Mouse (Mus musculus) heart, embryonic 16.5 days (tissue): ENCODE measurements around the gene Ccdc177. TPM values are rescaled to one million over a fixed set of nuclear protein-coding genes. Genes with fewer than 3 reads are reported as not detected.

Experiments used
- ATAC-seq: fragments of 200-750 bp; cut with Nextera tagmentation; replicated peaks from 2 replicates; pipeline ENCODE4 v1.8.0; 2017; ENCODE audit warnings: moderate number of reproducible peaks; ENCODE audit not compliant: insufficient read depth, low FRiP score; ENCODE audit errors: extremely low read depth
- H3K27ac ChIP-seq: fragments of 300-500 bp; sonication (generic); 2 replicates; pipeline ENCODE4 v1.5.1; 2014; ENCODE audit warnings: mild to moderate bottlenecking, low read length, control low read depth, moderate library complexity
- H3K27me3 ChIP-seq: fragments of 300-500 bp; sonication (generic); 2 replicates; pipeline ENCODE4 v1.6.1; 2014; ENCODE audit warnings: low read length, mixed read lengths; ENCODE audit not compliant: control insufficient read depth, insufficient read depth
- H3K36me3 ChIP-seq: fragments of 300-500 bp; sonication (generic); 2 replicates; pipeline ENCODE4 v1.6.1; 2014; ENCODE audit not compliant: control insufficient read depth, insufficient read depth
- H3K4me1 ChIP-seq: fragments of 300-500 bp; sonication (generic); 2 replicates; pipeline ENCODE4 v1.6.1; 2014; ENCODE audit warnings: low read length, mixed read lengths; ENCODE audit not compliant: control insufficient read depth, insufficient read depth
- H3K4me2 ChIP-seq: fragments of 300-500 bp; sonication (generic); 2 replicates; pipeline ENCODE4 v1.6.1; 2014; ENCODE audit warnings: low read depth, mild to moderate bottlenecking, control low read depth, low read length
- H3K4me3 ChIP-seq: fragments of 300-500 bp; sonication (generic); 2 replicates; pipeline ENCODE4 v1.5.1; 2014; ENCODE audit warnings: mild to moderate bottlenecking, control low read depth, low read length
- H3K9ac ChIP-seq: fragments of 300-500 bp; sonication (generic); 2 replicates; pipeline ENCODE4 v1.6.1; 2014; ENCODE audit warnings: low read length, control low read depth
- H3K9me3 ChIP-seq: fragments of 300-500 bp; sonication (generic); replicated peaks from 2 replicates; pipeline ENCODE4 v1.6.1; 2016; ENCODE audit warnings: low read length; ENCODE audit not compliant: control insufficient read depth
- WGBS: fragments of 180-500 bp; shearing (Covaris S2); extraction: QIAGEN DNeasy Blood & Tissue Kit; methylation state at CpG from one replicate; pipeline ENCODE4 v1.1.7; 2014; 5-methylcytosine and 5-hydroxymethylcytosine counted together
- polyA plus RNA-seq: library from polyadenylated mRNA; unstranded; fragments of >200 nt; fragmentation: Nextera tagmentation; extraction: Ambion mirVana; gene quantifications from 2 replicates; pipeline ENCODE4 v1.2.1, GENCODE M21; 2015

Ccdc177 gene
- polyA plus RNA-seq, 1 experiment from 2014 or later, result not detected

GRCm38 (mm10) chr12:80757751-80758558 lies 2.5 kb downstream of the Ccdc177 start:
- under 1% methylated on average over 122 of the region's 122 CpGs for WGBS
- Histone ChIP-seq H3K27me3 (peaks cover 85% of the 10 kb centered on the region), H3K27ac (no peak overlapping the region), H3K9me3 (no peaks in the 10 kb centered on the region), H3K4me1 (peaks cover 20% of the 10 kb centered on the region), H3K4me2 (peak overlapping the region; percentile 99), H3K9ac (peak overlapping the region; percentile 62), H3K4me3 (peak overlapping the region; percentile 63), H3K36me3 (no peaks in the 10 kb centered on the region)
- ATAC-seq, result peak; percentile 79

DNA sequence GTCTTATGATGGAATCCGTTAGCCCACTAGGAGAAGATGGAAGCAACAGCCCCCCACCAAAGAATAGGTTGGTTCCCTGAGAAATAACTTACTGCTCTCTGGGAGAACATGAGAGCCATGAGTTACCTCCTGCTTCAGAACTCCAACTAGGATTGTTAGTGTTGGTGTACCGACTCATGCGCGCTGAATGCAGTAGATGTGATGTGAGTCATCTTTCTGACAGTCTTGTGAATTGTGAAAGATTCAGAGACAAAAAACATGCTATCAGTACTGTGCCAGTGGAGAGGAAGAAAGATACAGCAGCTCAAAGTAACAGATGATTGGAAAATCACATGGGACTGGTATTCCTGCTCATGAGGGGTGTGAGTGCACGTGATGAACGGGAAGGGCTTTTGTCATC lies 8.9 kb downstream of the Ccdc177 start:
- H3K4me1 ChIP-seq, result no peaks in the 10 kb centered on the region
- no peak overlapping the region for H3K9ac ChIP-seq
- H3K9me3 ChIP-seq, result no peaks in the 10 kb centered on the region
- 81% methylated on average over 6 of the region's 6 CpGs for WGBS
- no peak for ATAC-seq
- no peak overlapping the region for H3K4me3 ChIP-seq
- no peak overlapping the region for H3K27ac ChIP-seq
- H3K4me2 ChIP-seq, result no peak overlapping the region
- peaks cover 43% of the 10 kb centered on the region for H3K27me3 ChIP-seq
- no peaks in the 10 kb centered on the region for H3K36me3 ChIP-seq

- Histone ChIP-seq H3K27me3 (peaks cover 7% of the 10 kb centered on the region), H3K27ac (no peak overlapping the region)
- no peak for ATAC-seq
Observed at GRCm38 (mm10) chr12:80746031-80746813, 14.3 kb downstream of the Ccdc177 start.

DNA sequence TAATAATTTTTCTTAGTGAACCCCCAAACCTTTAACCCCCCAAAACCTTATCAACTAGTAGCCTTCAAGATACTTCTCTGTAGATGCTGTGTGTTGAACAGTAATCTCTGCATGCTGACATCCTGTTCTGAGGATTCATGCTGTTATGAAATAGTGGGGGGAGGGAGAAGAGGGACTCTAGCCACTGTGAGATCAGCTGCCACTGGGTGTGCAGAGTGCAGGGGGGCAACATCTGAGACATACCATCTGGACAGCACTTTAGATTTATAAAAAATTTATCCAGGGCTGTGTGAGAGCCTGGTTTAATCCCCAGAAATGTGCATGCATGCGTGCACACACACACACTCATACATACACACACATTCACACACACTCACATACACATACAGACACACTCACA lies 15.9 kb downstream of the Ccdc177 start:
- H3K27me3 ChIP-seq, result peaks cover 11% of the 10 kb centered on the region
- no peaks in the 10 kb centered on the region for H3K4me1 ChIP-seq
- H3K4me3 ChIP-seq, result no peak overlapping the region
- H3K27ac ChIP-seq, result no peak overlapping the region
- WGBS, result 84% methylated on average over 1 of the region's 1 CpGs
- H3K36me3 ChIP-seq, result no peaks in the 10 kb centered on the region
- no peak for ATAC-seq
- H3K4me2 ChIP-seq, result no peak overlapping the region
- H3K9me3 ChIP-seq, result no peaks in the 10 kb centered on the region
- no peak overlapping the region for H3K9ac ChIP-seq

More at GRCm38 (mm10) chr12:80746031-80746813, 14.3 kb downstream of the Ccdc177 start:
- H3K9me3 ChIP-seq, result no peaks in the 10 kb centered on the region
- H3K4me1 ChIP-seq, result no peaks in the 10 kb centered on the region
- H3K36me3 ChIP-seq, result no peaks in the 10 kb centered on the region
- no peak overlapping the region for H3K4me3 ChIP-seq
- no peak overlapping the region for H3K4me2 ChIP-seq
- H3K9ac ChIP-seq, result no peak overlapping the region
- 45% methylated on average over 8 of the region's 8 CpGs for WGBS

DNA sequence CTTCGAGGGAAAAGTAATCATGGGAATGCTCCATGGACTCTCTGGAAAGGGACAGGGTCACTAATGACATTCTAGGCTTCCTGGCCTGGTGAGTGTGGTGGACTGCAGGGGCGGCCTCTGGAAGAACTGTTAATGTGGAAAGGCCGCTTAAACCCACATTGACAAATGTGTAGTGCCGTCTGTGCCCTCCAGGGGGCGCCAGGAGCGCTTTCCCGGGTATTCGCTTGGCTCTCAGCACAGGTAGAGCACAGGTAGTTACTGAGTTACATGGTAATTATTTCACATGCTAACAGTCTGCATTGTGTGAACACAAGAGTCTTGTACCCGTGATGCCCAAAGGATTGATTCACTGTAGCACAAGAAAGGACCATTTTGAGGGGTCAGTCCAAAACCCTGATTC lies 21.0 kb downstream of the Ccdc177 start:
- Histone ChIP-seq H3K9ac (no peak overlapping the region), H3K27ac (no peak overlapping the region), H3K36me3 (no peaks in the 10 kb centered on the region), H3K27me3 (peaks cover 15% of the 10 kb centered on the region), H3K4me1 (0 out of 2 replicates have a peak, but pooled peaks cover 2% of the 10 kb centered on the region), H3K9me3 (no peaks in the 10 kb centered on the region), H3K4me2 (no peak overlapping the region), H3K4me3 (no peak overlapping the region)
- no peak for ATAC-seq
- 22% methylated on average over 9 of the region's 9 CpGs for WGBS

GRCm38 (mm10) chr12:80737283-80737600 lies 23.2 kb downstream of the Ccdc177 start:
- no peaks in the 10 kb centered on the region for H3K36me3 ChIP-seq
- 0 out of 2 replicates have a peak, but pooled peaks cover 2% of the 10 kb centered on the region for H3K4me1 ChIP-seq
- no peak overlapping the region for H3K9ac ChIP-seq
- H3K9me3 ChIP-seq, result no peaks in the 10 kb centered on the region
- no peak overlapping the region for H3K4me3 ChIP-seq
- H3K27ac ChIP-seq, result no peak overlapping the region
- peaks cover 15% of the 10 kb centered on the region for H3K27me3 ChIP-seq
- 49% methylated on average over 5 of the region's 5 CpGs for WGBS
- no peak overlapping the region for H3K4me2 ChIP-seq
- no peak for ATAC-seq

DNA sequence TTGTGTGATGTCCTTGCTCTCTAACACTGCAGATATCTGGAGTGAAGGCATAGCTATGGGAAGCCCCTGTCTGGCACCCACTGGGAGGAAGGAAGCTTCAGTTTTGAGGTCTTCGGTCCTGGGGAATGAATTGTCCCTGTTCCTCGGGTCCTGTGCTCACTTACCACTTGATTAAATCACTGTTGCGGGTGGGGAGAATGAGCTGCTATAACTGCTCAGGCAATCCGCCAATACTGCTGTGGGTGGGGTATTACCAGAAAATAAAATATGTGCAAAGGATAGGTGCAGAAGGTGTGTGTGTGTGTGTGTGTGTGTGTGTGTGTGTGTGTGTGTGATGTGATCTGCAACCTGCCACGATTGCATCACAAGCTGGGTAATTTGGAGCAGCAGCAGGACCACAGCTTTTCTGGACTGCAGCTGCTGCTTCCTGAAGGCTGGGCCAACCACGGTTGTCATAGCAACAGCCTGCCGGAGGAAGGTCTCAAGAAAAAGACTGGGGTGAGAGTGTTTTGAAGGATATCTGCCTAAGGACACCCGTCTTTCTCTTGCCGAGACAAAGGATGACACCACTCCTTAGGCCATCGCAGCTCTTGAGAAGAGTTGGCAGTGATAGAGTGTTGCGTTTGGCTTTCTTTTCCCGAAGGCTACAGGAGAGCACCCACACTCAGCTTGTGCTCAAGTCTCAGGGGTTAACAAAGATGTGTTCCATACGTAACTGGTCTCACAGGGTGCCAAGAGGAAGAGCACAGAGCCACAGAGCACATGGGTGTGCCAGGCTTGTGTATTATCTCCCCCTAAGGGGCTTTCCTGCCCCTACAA lies 23.8 kb downstream of the Ccdc177 start:
- H3K36me3 ChIP-seq, result no peaks in the 10 kb centered on the region
- H3K4me1 ChIP-seq, result 0 out of 2 replicates have a peak, but pooled peaks cover 2% of the 10 kb centered on the region
- no peak overlapping the region for H3K9ac ChIP-seq
- no peak overlapping the region for H3K27ac ChIP-seq
- no peak overlapping the region for H3K4me2 ChIP-seq
- H3K27me3 ChIP-seq, result peaks cover 15% of the 10 kb centered on the region
- no peaks in the 10 kb centered on the region for H3K9me3 ChIP-seq
- ATAC-seq, result no peak
- WGBS, result 33% methylated on average over 13 of the region's 13 CpGs
- H3K4me3 ChIP-seq, result no peak overlapping the region

DNA sequence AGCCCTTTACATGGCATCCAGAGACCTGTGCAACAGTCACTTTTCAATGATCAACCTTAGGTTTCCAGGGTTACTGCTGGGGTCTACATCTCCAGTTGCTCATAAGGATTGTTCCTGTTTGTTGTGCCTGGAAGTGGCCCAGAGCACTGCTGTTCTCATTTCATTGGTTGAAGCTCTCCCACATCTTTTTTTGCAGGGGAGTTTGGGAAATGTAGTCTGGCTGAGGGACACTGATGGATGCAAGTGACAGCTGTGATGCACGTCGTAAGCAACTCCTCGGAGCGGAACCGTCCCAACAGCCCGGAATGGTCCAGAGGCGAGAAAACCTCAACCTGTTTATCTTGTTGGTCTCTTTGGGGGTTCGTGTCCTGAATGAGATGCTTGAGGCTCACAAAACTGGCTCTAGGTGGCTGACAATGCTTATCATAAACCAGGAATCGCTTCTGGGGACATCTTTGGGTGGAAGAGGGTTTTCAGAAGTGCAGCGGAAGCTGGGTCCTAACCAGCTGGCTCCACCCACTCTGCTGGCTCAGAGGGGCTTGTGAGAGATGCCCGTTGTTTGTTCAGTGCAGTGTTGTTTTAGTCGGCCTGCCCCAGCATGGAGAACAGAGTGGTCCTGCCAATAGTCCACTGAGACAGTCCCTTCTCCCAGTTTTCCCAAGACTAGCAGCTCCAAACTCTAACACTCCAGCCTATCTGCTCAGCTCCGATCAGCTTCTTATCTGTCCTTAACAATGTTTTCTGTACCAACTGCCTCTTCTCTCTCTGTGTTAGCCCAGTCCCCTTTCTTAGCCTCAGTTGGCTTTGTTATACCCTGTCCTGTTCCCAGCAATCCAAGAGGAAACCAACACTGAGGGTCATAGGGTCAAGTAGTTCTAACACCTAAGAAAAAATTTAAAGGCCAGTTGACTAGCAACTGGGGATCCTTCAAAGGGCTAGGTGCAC lies 25.7 kb downstream of the Ccdc177 start:
- Histone ChIP-seq H3K27me3 (peaks cover 5% of the 10 kb centered on the region), H3K27ac (no peak overlapping the region), H3K9ac (no peak overlapping the region), H3K4me3 (no peak overlapping the region), H3K4me2 (no peak overlapping the region), H3K4me1 (0 out of 2 replicates have a peak, but pooled peaks cover 2% of the 10 kb centered on the region), H3K9me3 (no peaks in the 10 kb centered on the region), H3K36me3 (no peaks in the 10 kb centered on the region)
- 56% methylated on average over 13 of the region's 13 CpGs for WGBS
- no peak for ATAC-seq
